Mouse (Mus musculus) urinary bladder, postnatal 4 days (tissue): ENCODE data around the gene Parp12.

Experiments
- DNase-seq, 2 experiments: peaks; one replicate each; pipeline ENCODE4 v3.0.0; 2021 to 2022; ENCODE audit warnings: low spot score in 2 of 2

Gene Parp12

DNA sequence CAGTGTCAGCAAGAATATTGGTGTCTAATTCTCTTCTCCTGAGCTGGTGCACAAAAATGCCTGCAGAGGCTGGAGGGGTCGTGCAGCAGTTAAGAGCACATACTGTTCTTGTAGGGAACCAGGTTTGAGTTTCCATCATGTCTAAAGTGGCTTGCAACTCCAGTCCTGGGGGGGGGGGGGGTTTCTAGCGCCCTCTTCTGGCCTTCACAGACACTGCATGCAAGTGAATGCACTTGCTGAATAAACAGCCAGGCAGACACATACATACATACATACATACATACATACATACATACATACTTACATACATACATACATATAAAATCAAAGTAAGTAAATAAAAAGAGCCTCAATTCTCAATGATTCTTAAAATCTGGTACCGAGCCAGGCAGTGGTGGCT lies 59.8 kb downstream of the Parp12 start:
- DNase-seq, result no peak

- DNase-seq, result no peak
Measured at GRCm38 (mm10) chr6:39057161-39057560, 61.0 kb downstream of the Parp12 start.

GRCm38 (mm10) chr6:39055831-39056261 lies 62.3 kb downstream of the Parp12 start:
- no peak for DNase-seq

GRCm38 (mm10) chr6:39054878-39055508 lies 63.2 kb downstream of the Parp12 start:
- DNase-seq, result no peak

DNA sequence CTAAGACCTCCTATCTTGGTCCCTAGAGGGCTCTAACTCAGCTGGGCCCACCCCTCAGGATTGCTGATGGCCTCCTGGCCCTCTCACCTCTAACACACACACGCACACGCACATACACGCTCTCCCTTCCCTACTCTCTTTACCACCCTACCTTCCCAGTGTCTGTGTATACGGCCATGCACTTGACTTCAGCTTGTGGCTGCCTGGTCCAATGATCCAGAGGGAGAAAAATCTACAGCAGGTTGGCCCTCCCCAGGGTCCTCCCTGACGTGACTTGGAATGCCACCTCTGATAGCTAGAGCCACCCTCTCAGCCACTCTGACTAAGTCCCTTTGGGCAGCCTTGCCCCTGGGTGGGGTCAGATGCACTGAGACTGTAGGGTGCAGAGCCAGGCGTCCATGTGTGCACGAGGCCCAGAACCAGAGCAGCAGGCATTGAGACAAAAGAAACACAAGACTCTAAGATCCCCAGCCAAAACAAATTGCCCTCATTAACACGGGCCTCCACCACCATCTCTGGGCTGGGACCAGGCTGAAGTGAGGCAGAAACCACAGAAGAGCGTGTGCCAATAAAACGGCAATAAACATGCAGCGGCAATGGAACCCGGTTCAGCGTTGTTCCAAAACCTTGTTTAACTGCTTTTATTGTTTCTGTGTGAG lies 63.8 kb downstream of the Parp12 start:
- no peak for DNase-seq

DNA sequence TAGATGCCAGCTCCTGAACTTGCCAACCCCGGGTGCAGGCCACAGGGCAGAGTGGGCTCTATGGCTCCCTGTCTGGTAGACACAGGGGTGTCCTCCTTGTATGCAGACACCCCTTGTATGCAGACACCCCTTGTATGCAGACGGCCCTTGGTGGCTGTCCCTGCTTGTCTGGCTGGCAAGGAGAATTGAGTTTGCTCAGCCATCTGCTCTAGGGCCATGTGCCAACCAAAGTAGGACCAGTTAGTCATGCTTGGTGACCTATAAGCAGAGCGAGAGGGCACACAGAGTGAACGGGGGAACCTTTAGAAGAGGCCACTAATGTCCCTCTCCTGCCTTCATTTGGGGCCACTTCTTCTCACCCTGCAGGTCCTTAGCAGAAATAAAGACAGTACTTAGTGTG lies 65.5 kb downstream of the Parp12 start:
- no peak for DNase-seq

GRCm38 (mm10) chr6:39051799-39052556 lies 66.2 kb downstream of the Parp12 start:
- DNase-seq, result no peak

GRCm38 (mm10) chr6:39050836-39051235 lies 67.3 kb downstream of the Parp12 start:
- no peak for DNase-seq

GRCm38 (mm10) chr6:39049141-39049540 lies 69.0 kb downstream of the Parp12 start:
- DNase-seq, result no peak

GRCm38 (mm10) chr6:39040451-39040850 lies 77.7 kb downstream of the Parp12 start:
- DNase-seq, result no peak
